Mouse (Mus musculus): Measurements from ENCODE around the gene Syn3.
"Not testable (repeated sequence)": the region's sequence is repeated elsewhere in the genome, so short reads cannot be mapped to it uniquely, and the experiment has no call there.

- not testable (repeated sequence) for TF ChIP-seq CTCF (IDR thresholded peaks at IDR 0.05; ENCODE audit: extremely low read depth, insufficient read depth, insufficient read length, insufficient replicate concordance); POLR2A (IDR thresholded peaks at IDR 0.05; ENCODE audit: low read depth, low read length)
Measured at GRCm38 (mm10) chr10:86526357-86526874, 27.7 kb upstream of the Syn3 start.
